Mouse (Mus musculus): ENCODE results near the gene Traf3ip1.

GRCm38 (mm10) chr1:91564004-91564403 is 69.6 kb downstream of the Traf3ip1 start:
- TF ChIP-seq EP300 (IDR thresholded peaks at IDR 0.05; ENCODE audit: low read depth) (no peak), CTCF (IDR thresholded peaks at IDR 0.05; ENCODE audit: low read depth) (peak; percentile 80)
